Mouse (Mus musculus): Measurements from ENCODE around the gene Clpp.

Gene Clpp

DNA sequence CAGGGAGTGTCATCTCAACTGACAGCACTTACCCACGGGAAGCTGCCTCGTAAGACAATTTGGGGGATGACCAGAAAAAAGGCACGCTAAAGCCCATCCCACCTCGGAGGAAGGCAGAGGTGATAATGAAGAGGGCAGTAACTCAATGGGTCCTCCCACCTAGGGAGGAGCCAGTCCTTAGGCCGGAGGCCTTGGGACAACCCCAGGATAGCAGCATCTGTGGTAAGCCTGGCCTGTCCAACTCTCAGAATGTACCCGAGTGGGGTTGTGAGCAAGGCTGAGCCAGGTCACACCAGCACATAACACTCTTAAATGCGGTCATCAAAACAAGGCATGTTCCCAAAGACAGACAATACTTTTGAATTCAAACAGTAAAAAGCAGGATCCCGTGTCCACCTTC is 39.6 kb downstream of the Clpp start:
- DNase-seq (ENCODE audit: inconsistent age in 2 of 2, low spot score in 1 of 2): peak; percentile 45 to 69

GRCm38 (mm10) chr17:57030931-57031660 is 41.0 kb downstream of the Clpp start, which contains the start of gene Khsrp:
TSS of gene Khsrp (minus strand) at chr17:57031522.
- peak in 1 of 2 experiments; percentile 66 for DNase-seq (ENCODE audit: inconsistent age in 2 of 2, low spot score in 1 of 2)

GRCm38 (mm10) chr17:57031661-57032420 is 41.7 kb downstream of the Clpp start:
- DNase-seq (ENCODE audit: inconsistent age in 2 of 2, low spot score in 1 of 2): peak; percentile 100

DNA sequence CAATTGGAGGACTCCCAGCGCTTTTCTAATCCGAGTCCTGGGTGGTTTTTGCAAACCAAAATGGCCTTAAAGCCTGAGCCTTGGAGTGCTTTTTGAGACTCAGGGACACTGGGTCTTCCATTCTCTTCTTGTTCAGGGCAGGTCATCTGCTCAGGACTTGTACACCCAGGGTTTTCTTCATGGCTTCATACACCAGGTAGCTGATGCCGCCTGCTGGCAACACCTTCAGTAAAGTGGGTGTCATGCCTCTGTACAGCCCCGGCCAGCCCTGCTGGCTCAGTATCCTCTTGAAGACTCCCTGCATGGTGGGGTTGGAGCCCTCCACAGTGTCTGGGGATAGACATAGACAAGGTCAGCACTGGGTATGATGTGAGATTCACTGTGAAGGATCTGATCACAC is 42.7 kb downstream of the Clpp start:
- peak in 1 of 2 experiments; percentile 46 for DNase-seq (ENCODE audit: inconsistent age in 2 of 2, low spot score in 1 of 2)

GRCm38 (mm10) chr17:57038978-57039377 is 48.9 kb downstream of the Clpp start:
- no peak for DNase-seq (ENCODE audit: inconsistent age in 2 of 2, low spot score in 1 of 2)

DNA sequence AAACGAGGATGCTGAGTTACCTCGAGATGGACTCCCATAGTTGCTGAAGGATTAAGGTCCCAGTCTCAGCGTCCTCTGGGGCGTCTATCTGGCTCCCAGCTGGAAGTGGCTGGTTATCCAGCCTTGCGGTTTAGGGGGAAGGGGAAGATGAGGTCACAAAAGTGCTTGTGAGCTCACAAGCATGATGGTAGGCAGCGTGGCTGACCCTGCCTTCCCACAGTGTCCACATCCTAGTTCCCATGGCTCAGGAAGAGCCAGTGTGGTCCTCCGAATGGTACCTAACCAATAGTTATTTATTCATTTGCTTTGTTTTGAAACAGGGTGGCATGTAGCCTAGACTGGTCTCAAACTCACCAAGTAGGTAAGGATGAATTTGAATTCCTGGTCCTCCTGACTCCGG is 51.4 kb downstream of the Clpp start, which contains the start of gene Slc25a41:
Gene Slc25a41 (minus strand): TSS at position 101 of the 400 bp plus-strand sequence.
- no peak for DNase-seq (ENCODE audit: inconsistent age in 2 of 2, low spot score in 1 of 2)

Data from adrenal gland, adult (tissue).